Mouse (Mus musculus): ENCODE results near the gene Kif21a. TPM values are rescaled to one million over a fixed set of nuclear protein-coding genes. Genes with fewer than 3 reads are reported as not detected.

Kif21a gene
- polyA plus RNA-seq, 1 experiment from 2014 or later = 17.2 TPM

- Histone ChIP-seq H3K4me3 (ENCODE audit: low read depth, low read length) (no peak overlapping the region), H3K27me3 (ENCODE audit: control insufficient read depth, insufficient read depth, low read length) (no peaks in the 10 kb centered on the region), H3K4me1 (replicated peaks; ENCODE audit: control insufficient read depth, insufficient read depth) (no peaks in the 10 kb centered on the region), H3K9ac (ENCODE audit: low read length) (no peak overlapping the region), H3K4me2 (replicated peaks; ENCODE audit: low read depth) (no peak overlapping the region), H3K9me3 (ENCODE audit: control insufficient read depth, low read length) (no peaks in the 10 kb centered on the region), H3K36me3 (ENCODE audit: control insufficient read depth, insufficient read depth, low read length) (no peaks in the 10 kb centered on the region; the same call in 1 of the 2 replicates), H3K27ac (replicated peaks) (no peak overlapping the region)
- WGBS = 90% methylated on average over 1 of the region's 1 CpGs
- DNase-seq (ENCODE audit: low spot score) (no peak), ATAC-seq (ENCODE audit: low FRiP score, low TSS enrichment) (no peak)
- TF ChIP-seq EP300 (optimal IDR thresholded peaks at IDR 0.05) (no peak), CTCF (IDR thresholded peaks at IDR 0.05; ENCODE audit: low read depth) (no peak)
Observed at GRCm38 (mm10) chr15:90938469-90938868, 111.3 kb downstream of the Kif21a start.

GRCm38 (mm10) chr15:90935579-90935978 is 114.2 kb downstream of the Kif21a start:
- Histone ChIP-seq H3K9me3 (ENCODE audit: control insufficient read depth, low read length) (no peaks in the 10 kb centered on the region), H3K27ac (replicated peaks) (no peak overlapping the region), H3K9ac (ENCODE audit: low read length) (no peak overlapping the region), H3K4me1 (replicated peaks; ENCODE audit: control insufficient read depth, insufficient read depth) (no peaks in the 10 kb centered on the region), H3K27me3 (ENCODE audit: control insufficient read depth, insufficient read depth, low read length) (no peaks in the 10 kb centered on the region), H3K4me3 (ENCODE audit: low read depth, low read length) (no peak overlapping the region), H3K36me3 (ENCODE audit: control insufficient read depth, insufficient read depth, low read length) (no peaks in the 10 kb centered on the region; the same call in 1 of the 2 replicates), H3K4me2 (replicated peaks; ENCODE audit: low read depth) (no peak overlapping the region)
- ATAC-seq (ENCODE audit: low FRiP score, low TSS enrichment) (peak; percentile 24; the same call in 1 of the 2 replicates), DNase-seq (ENCODE audit: low spot score) (peak; percentile 16)
- TF ChIP-seq CTCF (IDR thresholded peaks at IDR 0.05; ENCODE audit: low read depth) (no peak), EP300 (optimal IDR thresholded peaks at IDR 0.05) (no peak)
- WGBS = 44% methylated on average over 6 of the region's 6 CpGs

- Histone ChIP-seq H3K9ac (ENCODE audit: low read length) (no peak overlapping the region), H3K9me3 (ENCODE audit: control insufficient read depth, low read length) (no peaks in the 10 kb centered on the region), H3K36me3 (ENCODE audit: control insufficient read depth, insufficient read depth, low read length) (no peaks in the 10 kb centered on the region), H3K4me2 (replicated peaks; ENCODE audit: low read depth) (no peak overlapping the region), H3K27me3 (ENCODE audit: control insufficient read depth, insufficient read depth, low read length) (no peaks in the 10 kb centered on the region), H3K4me1 (replicated peaks; ENCODE audit: control insufficient read depth, insufficient read depth) (no peaks in the 10 kb centered on the region), H3K4me3 (ENCODE audit: low read depth, low read length) (no peak overlapping the region), H3K27ac (replicated peaks) (no peak overlapping the region)
- ATAC-seq (ENCODE audit: low FRiP score, low TSS enrichment) = no peak
- no peak for DNase-seq (ENCODE audit: low spot score)
- WGBS = 59% methylated on average over 5 of the region's 5 CpGs
- TF ChIP-seq CTCF (IDR thresholded peaks at IDR 0.05; ENCODE audit: low read depth) = no peak
- TF ChIP-seq EP300 (optimal IDR thresholded peaks at IDR 0.05) = no peak
Observed at GRCm38 (mm10) chr15:90931451-90931850, 118.3 kb downstream of the Kif21a start.

- no peak for TF ChIP-seq EP300 (optimal IDR thresholded peaks at IDR 0.05)
- peak; percentile 83 for TF ChIP-seq CTCF (IDR thresholded peaks at IDR 0.05; ENCODE audit: low read depth)
- Histone ChIP-seq H3K27ac (replicated peaks) (no peak overlapping the region), H3K36me3 (ENCODE audit: control insufficient read depth, insufficient read depth, low read length) (no peaks in the 10 kb centered on the region), H3K9me3 (ENCODE audit: control insufficient read depth, low read length) (no peaks in the 10 kb centered on the region), H3K4me3 (ENCODE audit: low read depth, low read length) (no peak overlapping the region), H3K9ac (ENCODE audit: low read length) (no peak overlapping the region), H3K27me3 (ENCODE audit: control insufficient read depth, insufficient read depth, low read length) (no peaks in the 10 kb centered on the region), H3K4me1 (replicated peaks; ENCODE audit: control insufficient read depth, insufficient read depth) (no peaks in the 10 kb centered on the region), H3K4me2 (replicated peaks; ENCODE audit: low read depth) (no peak overlapping the region)
- 29% methylated on average over 1 of the region's 1 CpGs for WGBS
- DNase-seq (ENCODE audit: low spot score) = peak; percentile 20
- no peak for ATAC-seq (ENCODE audit: low FRiP score, low TSS enrichment)
Observed at GRCm38 (mm10) chr15:90929043-90929442, 120.7 kb downstream of the Kif21a start.

GRCm38 (mm10) chr15:90896480-90896879 is 153.3 kb downstream of the Kif21a start:
- no peak for TF ChIP-seq CTCF (IDR thresholded peaks at IDR 0.05; ENCODE audit: low read depth)
- no peak for TF ChIP-seq EP300 (optimal IDR thresholded peaks at IDR 0.05)

GRCm38 (mm10) chr15:90887466-90887865 is 162.3 kb downstream of the Kif21a start:
- DNase-seq (ENCODE audit: low spot score) = no peak
- H3K4me3 ChIP-seq (ENCODE audit: low read depth, low read length) = no peak overlapping the region
- no peaks in the 10 kb centered on the region for H3K36me3 ChIP-seq (ENCODE audit: control insufficient read depth, insufficient read depth, low read length)
- no peak for ATAC-seq (ENCODE audit: low FRiP score, low TSS enrichment)
- H3K9ac ChIP-seq (ENCODE audit: low read length) = no peak overlapping the region
- H3K27ac ChIP-seq (replicated peaks) = no peak overlapping the region
- H3K27me3 ChIP-seq (ENCODE audit: control insufficient read depth, insufficient read depth, low read length) = no peaks in the 10 kb centered on the region
- no peaks in the 10 kb centered on the region for H3K9me3 ChIP-seq (ENCODE audit: control insufficient read depth, low read length)
- TF ChIP-seq CTCF (IDR thresholded peaks at IDR 0.05; ENCODE audit: low read depth) (no peak), EP300 (optimal IDR thresholded peaks at IDR 0.05) (no peak)
- WGBS = 71% methylated on average over 8 of the region's 8 CpGs
- no peak overlapping the region for H3K4me2 ChIP-seq (replicated peaks; ENCODE audit: low read depth)
- no peaks in the 10 kb centered on the region for H3K4me1 ChIP-seq (replicated peaks; ENCODE audit: control insufficient read depth, insufficient read depth)

More at GRCm38 (mm10) chr15:90896480-90896879, 153.3 kb downstream of the Kif21a start:
- Histone ChIP-seq H3K27me3 (ENCODE audit: control insufficient read depth, insufficient read depth, low read length) (no peaks in the 10 kb centered on the region), H3K9me3 (ENCODE audit: control insufficient read depth, low read length) (no peaks in the 10 kb centered on the region), H3K4me3 (ENCODE audit: low read depth, low read length) (no peak overlapping the region), H3K27ac (replicated peaks) (no peak overlapping the region), H3K4me1 (replicated peaks; ENCODE audit: control insufficient read depth, insufficient read depth) (no peaks in the 10 kb centered on the region), H3K36me3 (ENCODE audit: control insufficient read depth, insufficient read depth, low read length) (no peaks in the 10 kb centered on the region), H3K4me2 (replicated peaks; ENCODE audit: low read depth) (no peak overlapping the region), H3K9ac (ENCODE audit: low read length) (no peak overlapping the region)
- ATAC-seq (ENCODE audit: low FRiP score, low TSS enrichment) (no peak), DNase-seq (ENCODE audit: low spot score) (no peak)
- 84% methylated on average over 9 of the region's 9 CpGs for WGBS

Other genes starting within 250 kb of the Kif21a start
- gene Abcd2, start 141.9 kb upstream of the Kif21a start, polyA plus RNA-seq (2015; fragmentation: Nextera tagmentation; extraction: Ambion mirVana) = 0.81 and 0.90 TPM in 2 replicates
- not detected in 2 replicates for gene CN725425, start 149.5 kb upstream of the Kif21a start, polyA plus RNA-seq (2015; fragmentation: Nextera tagmentation; extraction: Ambion mirVana)